ENCODE assay signal across 13 mouse cellular contexts in genomic region chr14:72600375-72600774, GRCm38 (mm10).
DNase-seq lines count a peak whose midpoint lies in the region; ATAC-seq lines count a peak whose summit lies in the region.
"Had no signal": no experiment of that assay in that cellular context is flagged by ENCODE, and none has a peak within 500 bp of the region (broad histone marks: within the 10 kb centered on the region; RNA-seq: fewer than 3 reads in every experiment).

No protein-coding gene starts in this region.

- no peak for ATAC-seq in hindbrain, embryonic 15.5 days (ENCODE audit: low FRiP score, low read depth)
- no peak for ATAC-seq in hindbrain, embryonic 12.5 days (ENCODE audit: low FRiP score)
- no peak for ATAC-seq in liver, embryonic 12.5 days
- no peak for ATAC-seq in liver, embryonic 11.5 days (replicated peaks; ENCODE audit: low FRiP score)
- no peak for ATAC-seq in embryonic facial prominence, embryonic 14.5 days (ENCODE audit: low read depth)
- no peak for ATAC-seq in liver, embryonic 15.5 days (ENCODE audit: insufficient read depth)

- H3K9ac ChIP-seq in hindbrain, embryonic 15.5 days, result no peak overlapping the region
- no peak overlapping the region for H3K9ac ChIP-seq in hindbrain, embryonic 12.5 days
- H3K9ac ChIP-seq in liver, embryonic 12.5 days, result no peak overlapping the region
- no peak overlapping the region for H3K9ac ChIP-seq in liver, embryonic 11.5 days (ENCODE audit: low read depth, low read length)
- 0 out of 2 replicates have a peak overlapping the region, but pooled peaks have one; percentile 22 for H3K9ac ChIP-seq in embryonic facial prominence, embryonic 14.5 days (ENCODE audit: low read depth, low read length)
- no peak overlapping the region for H3K9ac ChIP-seq in liver, embryonic 15.5 days
- H3K9ac ChIP-seq: embryonic facial prominence, embryonic 15.5 days; forebrain, embryonic 12.5 days had no signal

- no peaks in the 10 kb centered on the region for H3K9me3 ChIP-seq in hindbrain, embryonic 15.5 days
- no peaks in the 10 kb centered on the region for H3K9me3 ChIP-seq in hindbrain, embryonic 12.5 days (replicated peaks)
- H3K9me3 ChIP-seq in liver, embryonic 12.5 days (replicated peaks), result no peaks in the 10 kb centered on the region
- no peaks in the 10 kb centered on the region for H3K9me3 ChIP-seq in liver, embryonic 11.5 days (ENCODE audit: control insufficient read depth, low read length)
- no peaks in the 10 kb centered on the region for H3K9me3 ChIP-seq in embryonic facial prominence, embryonic 14.5 days (ENCODE audit: control insufficient read depth, low read length)
- no peaks in the 10 kb centered on the region for H3K9me3 ChIP-seq in liver, embryonic 15.5 days (replicated peaks)
- H3K9me3 ChIP-seq: embryonic facial prominence, embryonic 15.5 days; forebrain, embryonic 12.5 days had no signal

- intact Hi-C loops in heart, postnatal 36 days (cut with DNase I), result no loop called here

- peak overlapping the region; percentile 1; the same call in 1 of the 2 replicates for H3K4me2 ChIP-seq in hindbrain, embryonic 15.5 days
- H3K4me2 ChIP-seq in hindbrain, embryonic 12.5 days (replicated peaks), result no peak overlapping the region
- H3K4me2 ChIP-seq in liver, embryonic 12.5 days, result peak overlapping the region; percentile 14; the same call in 1 of the 2 replicates
- H3K4me2 ChIP-seq in liver, embryonic 11.5 days, result no peak overlapping the region
- no peak overlapping the region for H3K4me2 ChIP-seq in embryonic facial prominence, embryonic 14.5 days (ENCODE audit: low read depth, low read length)
- peak overlapping the region; percentile 10; the same call in 1 of the 2 replicates for H3K4me2 ChIP-seq in liver, embryonic 15.5 days
- H3K4me2 ChIP-seq: embryonic facial prominence, embryonic 15.5 days; forebrain, embryonic 12.5 days had no signal

- H3K27ac ChIP-seq in hindbrain, embryonic 15.5 days (replicated peaks), result no peak overlapping the region
- H3K27ac ChIP-seq in hindbrain, embryonic 12.5 days, result no peak overlapping the region
- H3K27ac ChIP-seq in liver, embryonic 12.5 days, result no peak overlapping the region
- no peak overlapping the region for H3K27ac ChIP-seq in liver, embryonic 11.5 days (ENCODE audit: low read depth, low read length)
- H3K27ac ChIP-seq in embryonic facial prominence, embryonic 14.5 days (replicated peaks; ENCODE audit: low read depth, low read length), result no peak overlapping the region
- H3K27ac ChIP-seq in liver, embryonic 15.5 days (replicated peaks), result no peak overlapping the region
- H3K27ac ChIP-seq: embryonic facial prominence, embryonic 15.5 days; forebrain, embryonic 12.5 days had no signal

- H3K36me3 ChIP-seq in hindbrain, embryonic 15.5 days, result peaks cover 4% of the 10 kb centered on the region
- peaks cover 7% of the 10 kb centered on the region for H3K36me3 ChIP-seq in hindbrain, embryonic 12.5 days
- peaks cover 14% of the 10 kb centered on the region; the same call in 1 of the 2 replicates for H3K36me3 ChIP-seq in liver, embryonic 12.5 days
- no peaks in the 10 kb centered on the region; the same call in 1 of the 2 replicates for H3K36me3 ChIP-seq in liver, embryonic 11.5 days (ENCODE audit: control insufficient read depth, insufficient read depth, low read length)
- H3K36me3 ChIP-seq in embryonic facial prominence, embryonic 14.5 days (ENCODE audit: control insufficient read depth, insufficient read depth, low read length), result peaks cover 11% of the 10 kb centered on the region; the same call in 1 of the 2 replicates
- no peaks in the 10 kb centered on the region for H3K36me3 ChIP-seq in liver, embryonic 15.5 days (replicated peaks)
- H3K36me3 ChIP-seq: embryonic facial prominence, embryonic 15.5 days had no signal

- H3K4me3 ChIP-seq in hindbrain, embryonic 15.5 days, result no peak overlapping the region
- no peak overlapping the region for H3K4me3 ChIP-seq in hindbrain, embryonic 12.5 days
- H3K4me3 ChIP-seq in liver, embryonic 12.5 days, result no peak overlapping the region
- no peak overlapping the region for H3K4me3 ChIP-seq in liver, embryonic 11.5 days (ENCODE audit: low read depth, low read length)
- no peak overlapping the region for H3K4me3 ChIP-seq in embryonic facial prominence, embryonic 14.5 days (ENCODE audit: low read depth, low read length)
- H3K4me3 ChIP-seq in liver, embryonic 15.5 days (replicated peaks), result no peak overlapping the region; the same call in 1 of the 2 replicates
- H3K4me3 ChIP-seq: embryonic facial prominence, embryonic 15.5 days; forebrain, embryonic 12.5 days had no signal

- WGBS in hindbrain, embryonic 15.5 days, result 88% methylated on average over 6 of the region's 6 CpGs
- WGBS in hindbrain, embryonic 12.5 days, result 88% methylated on average over 6 of the region's 6 CpGs
- 71% methylated on average over 6 of the region's 6 CpGs for WGBS in liver, embryonic 12.5 days (ENCODE audit: insufficient replicate concordance)
- 79% methylated on average over 6 of the region's 6 CpGs for WGBS in liver, embryonic 11.5 days
- 87% methylated on average over 6 of the region's 6 CpGs for WGBS in embryonic facial prominence, embryonic 14.5 days
- WGBS in liver, embryonic 15.5 days (ENCODE audit: insufficient replicate concordance), result 58% methylated on average over 6 of the region's 6 CpGs

- H3K4me1 ChIP-seq in hindbrain, embryonic 15.5 days (replicated peaks), result peaks cover 21% of the 10 kb centered on the region
- peaks cover 16% of the 10 kb centered on the region for H3K4me1 ChIP-seq in hindbrain, embryonic 12.5 days
- H3K4me1 ChIP-seq in liver, embryonic 12.5 days, result peaks cover 18% of the 10 kb centered on the region
- peaks cover 7% of the 10 kb centered on the region for H3K4me1 ChIP-seq in liver, embryonic 11.5 days (replicated peaks; ENCODE audit: control insufficient read depth, insufficient read depth, low read length)
- peaks cover 9% of the 10 kb centered on the region; the same call in 1 of the 2 replicates for H3K4me1 ChIP-seq in embryonic facial prominence, embryonic 14.5 days (ENCODE audit: control insufficient read depth, insufficient read depth, low read length)
- peaks cover 16% of the 10 kb centered on the region for H3K4me1 ChIP-seq in liver, embryonic 15.5 days (replicated peaks)

- no peaks in the 10 kb centered on the region for H3K27me3 ChIP-seq in hindbrain, embryonic 15.5 days
- no peaks in the 10 kb centered on the region for H3K27me3 ChIP-seq in hindbrain, embryonic 12.5 days
- no peaks in the 10 kb centered on the region for H3K27me3 ChIP-seq in liver, embryonic 12.5 days (replicated peaks)
- H3K27me3 ChIP-seq in liver, embryonic 11.5 days (replicated peaks; ENCODE audit: control insufficient read depth, insufficient read depth, low read length), result no peaks in the 10 kb centered on the region
- H3K27me3 ChIP-seq in embryonic facial prominence, embryonic 14.5 days (replicated peaks; ENCODE audit: control insufficient read depth, insufficient read depth, low read length), result no peaks in the 10 kb centered on the region
- no peaks in the 10 kb centered on the region for H3K27me3 ChIP-seq in liver, embryonic 15.5 days
- H3K27me3 ChIP-seq: embryonic facial prominence, embryonic 15.5 days; forebrain, embryonic 12.5 days had no signal

- no peak for DNase-seq in liver, embryonic 11.5 days (ENCODE audit: low spot score)
- no peak for DNase-seq in embryonic facial prominence, embryonic 14.5 days (ENCODE audit: low spot score)
- no peak for DNase-seq in heart, postnatal 36 days
- no peak for DNase-seq in urinary bladder, postnatal 10 days (ENCODE audit: low spot score)
- DNase-seq: cerebellum, adult 11-12 months; cerebellum, postnatal 36 days; kidney, postnatal 14 days had no signal

Comparison
In these comparisons a context has a peak if more than half of its experiments do, and no peak if none do; other contexts are left out.
1. H3K4me2 ChIP-seq: peak in hindbrain, embryonic 15.5 days (single experiment), liver, embryonic 12.5 days (single experiment) and liver, embryonic 15.5 days (single experiment); none in hindbrain, embryonic 12.5 days (single experiment), liver, embryonic 11.5 days (single experiment) and embryonic facial prominence, embryonic 14.5 days (single experiment).